Mouse (Mus musculus): Measurements from ENCODE around the gene Olfr1037.
"Not testable (repeated sequence)": the region's sequence is repeated elsewhere in the genome, so short reads cannot be mapped to it uniquely, and the experiment has no call there.

Olfr1037 gene

GRCm38 (mm10) chr2:86087285-86087684, at the start of gene Olfr1037:
TSS of gene Olfr1037 (minus strand) at chr2:86087385.
- no peak for DNase-seq (ENCODE audit: low read depth, low spot score)

- DNase-seq (ENCODE audit: low read depth, low spot score) = no peak
These were observed 48.6 kb upstream of the Olfr1037 start, which contains the start of gene Olfr1039 for GRCm38 (mm10) chr2:86135828-86136227. TSS of gene Olfr1039 (minus strand) at chr2:86135928.

DNA sequence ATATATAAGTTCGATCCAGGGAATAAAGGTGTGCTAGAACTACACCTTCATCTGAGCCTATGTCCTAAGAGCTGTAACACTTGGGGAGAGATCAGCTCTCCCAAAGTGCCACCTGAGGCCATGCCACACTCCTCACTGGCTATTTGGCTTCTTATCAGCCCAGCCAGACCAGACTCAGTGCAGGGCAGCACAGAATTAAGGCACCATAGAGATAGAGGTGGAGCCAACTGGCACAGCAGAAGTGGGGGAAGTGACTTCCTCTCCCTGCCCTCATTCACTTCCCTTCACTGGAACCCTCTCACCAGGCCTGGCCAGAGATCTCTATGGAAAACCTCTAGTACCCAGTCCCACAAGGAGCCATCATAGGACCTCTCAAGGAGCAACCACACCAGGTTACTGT, 6.7 kb downstream of the Olfr1037 start:
- not testable (repeated sequence) for DNase-seq (ENCODE audit: low read depth, low spot score)

DNA sequence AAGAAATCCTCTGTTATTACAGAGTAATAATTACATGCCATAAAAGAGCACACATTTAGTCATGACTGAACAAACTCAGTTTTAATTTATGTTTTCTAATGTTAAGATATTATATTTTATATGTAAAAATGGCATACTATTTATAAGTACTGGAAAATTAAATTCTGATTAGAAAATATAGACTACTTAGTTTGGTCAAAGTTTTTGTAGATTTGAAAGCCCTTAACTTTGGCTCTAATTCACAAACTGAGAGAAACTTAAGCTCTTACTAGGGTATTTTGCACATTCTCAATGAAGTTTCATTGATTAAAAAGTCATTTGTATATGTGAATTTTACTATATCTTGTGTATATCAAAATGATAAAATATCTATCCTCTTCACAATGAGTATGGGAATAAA, 13.5 kb downstream of the Olfr1037 start, which contains the start of gene Olfr1036:
Gene Olfr1036 (plus strand): TSS at position 301 of the 400 bp plus-strand sequence.
- not testable (repeated sequence) for DNase-seq (ENCODE audit: low read depth, low spot score)

- no peak for DNase-seq (ENCODE audit: low read depth, low spot score)
These were observed 17.0 kb downstream of the Olfr1037 start for GRCm38 (mm10) chr2:86070189-86070588.

DNA sequence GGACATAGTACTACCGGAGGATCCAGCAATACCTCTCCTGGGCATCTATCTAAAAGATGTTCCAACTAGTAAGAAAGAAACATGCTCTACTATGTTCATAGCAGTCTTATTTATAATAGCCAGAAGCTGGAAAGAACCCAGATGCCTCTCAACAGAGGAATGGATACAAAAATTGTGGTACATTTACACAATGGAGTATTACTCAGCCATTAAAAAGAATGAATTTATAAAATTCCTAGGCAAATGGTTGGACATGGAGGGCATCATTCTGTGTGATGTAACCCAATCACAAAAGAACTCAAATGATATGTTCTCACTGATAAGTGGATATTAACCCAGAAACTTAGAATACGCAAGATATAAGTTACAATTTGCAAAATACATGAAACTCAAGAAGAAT, 23.4 kb downstream of the Olfr1037 start:
- not testable (repeated sequence) for DNase-seq (ENCODE audit: low read depth, low spot score)

- DNase-seq (ENCODE audit: low read depth, low spot score) = not testable (repeated sequence)
These were observed 36.4 kb downstream of the Olfr1037 start for GRCm38 (mm10) chr2:86050777-86051176.

DNA sequence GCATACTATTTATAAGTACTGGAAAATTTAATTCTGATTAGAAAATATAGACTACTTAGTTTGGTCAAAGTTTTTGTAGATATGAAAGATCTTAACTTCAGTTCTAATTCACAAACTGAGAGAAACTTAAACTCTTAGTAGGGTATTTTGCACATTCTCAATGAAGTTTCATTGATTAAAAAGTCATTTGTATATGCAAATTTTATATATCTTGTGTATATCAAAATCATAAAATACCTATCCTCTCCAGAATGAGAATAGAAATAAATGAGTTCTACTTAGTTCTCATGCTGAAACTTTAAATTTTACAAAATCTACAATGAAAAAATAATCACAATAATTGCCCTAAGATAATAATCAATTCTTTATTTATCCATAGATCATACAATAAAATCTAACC, 41.6 kb downstream of the Olfr1037 start, which contains the start of gene Olfr1034:
Gene Olfr1034 (plus strand): TSS at position 301 of the 400 bp plus-strand sequence.
- no peak for DNase-seq (ENCODE audit: low read depth, low spot score)

Data from telencephalon, adult 2 months (tissue).